Mouse (Mus musculus) cerebellum, adult 2 months (tissue): ENCODE results near the gene Mrap. TPM values are rescaled to one million over a fixed set of nuclear protein-coding genes. Genes with fewer than 3 reads are reported as not detected.

Experiments used
- DNase-seq, 2 experiments: peaks; one replicate each; pipeline ENCODE4 v3.0.0; 2021
- H3K27ac ChIP-seq: fragments of 200-500 bp; 2 replicates; pipeline ENCODE4 v1.5.1; 2012; ENCODE audit warnings: low read length, control low read depth, inconsistent platforms; ENCODE audit not compliant: insufficient read depth
- H3K27me3 ChIP-seq: fragments of 200-500 bp; 2 replicates; pipeline ENCODE4 v1.6.1; 2012; ENCODE audit warnings: inconsistent platforms, mild to moderate bottlenecking, low read length, moderate library complexity; ENCODE audit not compliant: control insufficient read depth, insufficient read depth
- H3K4me1 ChIP-seq: fragments of 200-500 bp; 2 replicates; pipeline ENCODE4 v1.6.1; 2011; ENCODE audit warnings: low read length; ENCODE audit not compliant: control insufficient read depth, insufficient read depth
- H3K4me3 ChIP-seq: fragments of 200-500 bp; replicated peaks from 2 replicates; pipeline ENCODE3; 2011; ENCODE audit warnings: mild to moderate bottlenecking, low read depth, low read length, control low read depth; ENCODE audit not compliant: insufficient read depth
- CTCF ChIP-seq: fragments of 200-500 bp; IDR thresholded peaks from 2 replicates; pipeline ENCODE4 v1.5.1; 2011; ENCODE audit warnings: low read depth, mild to moderate bottlenecking, control low read depth, low read length, moderate library complexity, borderline replicate concordance; ENCODE audit not compliant: insufficient read depth
- POLR2A ChIP-seq: fragments of 200-500 bp; IDR thresholded peaks from 2 replicates; pipeline ENCODE4 v1.6.1; 2011; ENCODE audit warnings: low read length, control low read depth, borderline replicate concordance; ENCODE audit not compliant: insufficient read depth
- WGBS: fragments of 180-500 bp; shearing (Covaris S2); methylation state at CpG from one replicate; pipeline ENCODE4 v1.1.7; 2018; 5-methylcytosine and 5-hydroxymethylcytosine counted together
- polyA plus RNA-seq: library from polyadenylated mRNA; depleted of rRNA; stranded (reverse); fragments of >200 nt; gene quantifications from 2 replicates; pipeline ENCODE4 v1.2.3, GENCODE M21; 2012

The Mrap gene
- polyA plus RNA-seq, 1 experiment: 0.13 TPM

DNA sequence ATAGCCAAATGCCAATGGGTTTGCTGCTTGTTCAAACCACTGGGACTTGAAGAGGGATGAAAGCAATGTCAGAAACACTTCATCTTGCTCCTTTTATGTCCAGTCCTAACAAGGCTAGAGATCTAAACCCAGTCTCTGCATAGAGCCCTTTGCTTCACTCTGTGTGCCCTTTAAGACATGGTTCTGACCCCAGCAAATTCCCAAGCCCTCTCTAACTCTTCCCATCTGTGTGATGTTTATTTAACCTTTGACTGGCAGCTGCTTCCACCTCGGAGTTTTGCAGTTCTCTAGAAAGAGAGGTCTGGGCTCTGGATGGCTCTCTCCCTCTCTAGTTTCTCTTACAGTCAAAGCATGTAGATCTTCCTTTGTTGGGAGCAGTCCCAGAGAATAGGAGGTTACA lies 34.4 kb upstream of the Mrap start:
- Histone ChIP-seq H3K27me3 (no peaks in the 10 kb centered on the region), H3K4me1 (no peaks in the 10 kb centered on the region), H3K27ac (no peak overlapping the region), H3K4me3 (no peak overlapping the region)
- no peak for DNase-seq
- TF ChIP-seq CTCF: no peak
- TF ChIP-seq POLR2A: no peak
- WGBS: 38% methylated on average over 1 of the region's 1 CpGs

DNA sequence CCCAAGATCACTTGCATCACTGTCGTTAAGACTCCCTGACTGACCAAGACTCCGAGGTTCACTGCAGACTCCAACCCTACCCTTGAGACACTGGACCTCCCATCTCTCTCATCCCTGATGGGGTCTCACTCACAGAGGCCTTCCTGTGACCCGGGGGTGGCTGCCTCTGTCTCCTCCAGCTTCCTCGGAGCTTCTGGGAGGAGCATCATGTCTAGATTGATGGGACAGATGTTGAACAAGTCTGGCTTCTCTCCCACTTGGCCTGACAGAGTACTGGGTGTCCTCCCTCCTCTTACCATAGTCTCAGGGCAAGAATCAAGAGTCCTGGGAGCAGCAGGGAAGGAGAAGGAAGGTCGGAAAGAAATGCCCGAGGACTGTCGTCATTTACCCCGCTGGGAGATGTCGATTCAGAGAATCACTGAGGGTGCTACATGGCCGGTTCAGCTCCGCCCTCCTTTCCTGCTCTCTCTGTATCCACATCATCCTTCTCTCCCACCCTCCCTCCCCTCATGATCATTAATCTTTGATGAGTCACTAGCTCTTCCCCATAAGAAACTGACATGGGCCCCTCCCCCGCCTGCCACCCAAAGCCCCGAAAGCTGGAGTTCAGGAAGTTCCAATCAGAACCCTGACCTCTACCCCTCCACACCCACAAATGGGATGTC lies 33.7 kb upstream of the Mrap start:
- Histone ChIP-seq H3K27me3 (no peaks in the 10 kb centered on the region), H3K4me1 (no peaks in the 10 kb centered on the region), H3K4me3 (no peak overlapping the region), H3K27ac (no peak overlapping the region)
- TF ChIP-seq CTCF (no peak), POLR2A (no peak)
- 71% methylated on average over 13 of the region's 13 CpGs for WGBS
- no peak for DNase-seq

DNA sequence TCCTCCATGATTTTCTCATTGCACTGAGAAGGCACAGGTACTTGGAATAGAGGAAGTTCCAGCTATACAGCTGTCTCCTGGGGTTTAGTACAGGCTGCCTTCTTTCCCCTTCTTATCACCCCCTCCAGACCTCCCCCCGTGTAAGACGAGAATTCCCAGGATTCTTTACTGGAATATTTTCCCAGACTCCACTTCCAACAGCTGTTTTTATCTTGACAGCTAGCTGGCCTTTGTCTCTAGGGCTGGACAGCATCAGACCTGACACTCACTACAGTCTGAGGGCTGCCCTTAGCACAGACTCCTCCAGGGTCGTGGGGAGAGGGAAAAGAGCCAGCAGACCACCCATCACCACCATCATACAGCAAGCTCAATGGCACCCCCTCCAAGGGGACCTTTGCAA lies 31.7 kb upstream of the Mrap start:
- H3K27me3 ChIP-seq: no peaks in the 10 kb centered on the region
- H3K27ac ChIP-seq: no peak overlapping the region
- WGBS: 26% methylated on average over 3 of the region's 3 CpGs
- no peak overlapping the region for H3K4me3 ChIP-seq
- no peak for TF ChIP-seq CTCF
- no peak for DNase-seq
- H3K4me1 ChIP-seq: peaks cover 4% of the 10 kb centered on the region; the same call in 1 of the 2 replicates

DNA sequence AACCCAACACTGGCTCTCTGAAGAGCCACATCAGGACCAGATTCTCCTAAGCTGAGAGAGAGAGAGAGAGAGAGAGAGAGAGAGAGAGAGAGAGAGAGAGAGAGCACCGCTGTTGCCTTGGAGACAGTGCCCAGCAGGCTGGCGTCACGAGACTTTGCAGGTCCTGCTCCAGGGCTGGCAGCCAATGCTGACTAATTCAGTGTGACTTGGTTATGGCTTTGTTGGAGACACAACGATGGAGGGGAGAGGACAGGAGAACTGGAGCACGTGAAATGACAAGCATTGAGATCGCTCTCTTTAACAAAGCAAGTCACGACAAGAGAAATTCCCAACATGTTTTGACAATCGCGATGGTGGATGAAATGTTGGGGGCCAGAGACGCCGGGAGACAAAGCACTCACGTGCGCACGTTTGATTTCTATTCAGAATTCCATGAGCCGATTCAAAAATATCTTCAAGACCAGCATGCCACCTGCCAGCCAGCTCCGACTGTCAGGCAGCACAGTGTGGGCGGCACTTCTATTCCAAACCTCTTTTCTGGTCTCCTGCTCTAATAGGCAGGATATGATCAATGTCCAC lies 28.2 kb upstream of the Mrap start:
- WGBS: 2% methylated on average over 17 of the region's 17 CpGs
- TF ChIP-seq POLR2A (no peak), CTCF (no peak)
- peak; percentile 84 to 90 for DNase-seq
- Histone ChIP-seq H3K27ac (no peak overlapping the region), H3K27me3 (no peaks in the 10 kb centered on the region), H3K4me1 (peaks cover 4% of the 10 kb centered on the region; the same call in 1 of the 2 replicates), H3K4me3 (peak overlapping the region; percentile 23)

DNA sequence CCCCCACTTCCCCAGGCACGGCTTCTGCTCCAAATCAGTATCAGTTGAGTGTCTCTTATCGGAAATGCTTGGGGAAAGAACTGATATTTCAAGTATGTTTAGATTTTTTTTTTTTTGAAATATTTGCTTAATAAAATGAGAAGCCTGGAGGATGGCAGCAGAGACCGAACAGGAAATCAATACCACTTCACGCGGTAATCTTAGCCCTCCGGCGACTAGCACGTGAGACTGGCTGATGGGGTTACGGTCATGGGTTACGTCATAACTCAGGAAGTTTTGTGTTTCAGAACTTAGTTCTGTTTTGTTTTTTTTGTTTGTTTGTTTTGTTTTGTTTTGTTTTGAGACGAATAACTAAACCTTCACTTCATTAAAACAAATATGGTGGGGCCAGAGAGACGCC lies 27.7 kb upstream of the Mrap start:
- peaks cover 4% of the 10 kb centered on the region; the same call in 1 of the 2 replicates for H3K4me1 ChIP-seq
- TF ChIP-seq CTCF (no peak), POLR2A (no peak)
- no peaks in the 10 kb centered on the region for H3K27me3 ChIP-seq
- H3K27ac ChIP-seq: no peak overlapping the region
- DNase-seq: no peak
- WGBS: 27% methylated on average over 12 of the region's 12 CpGs
- peak overlapping the region; percentile 23 for H3K4me3 ChIP-seq

DNA sequence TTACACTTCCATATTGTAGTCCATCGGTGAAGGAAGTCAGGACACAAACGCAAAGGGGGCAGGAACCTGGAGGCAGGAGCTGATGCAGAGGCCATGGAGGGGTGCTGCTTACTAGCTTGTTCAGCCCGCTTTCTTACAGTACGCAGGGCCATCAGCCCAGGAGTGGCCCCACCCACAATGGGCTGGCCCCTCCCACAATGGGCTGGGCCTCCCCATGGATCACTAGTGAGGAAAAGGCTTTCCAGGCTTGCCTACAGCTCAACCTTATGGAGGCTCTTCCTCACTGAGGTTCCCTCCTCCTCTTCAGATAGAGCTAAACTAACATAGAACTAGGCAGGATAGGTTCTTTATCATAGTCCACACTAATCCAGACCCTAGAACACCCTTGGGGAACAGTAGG lies 14.0 kb upstream of the Mrap start:
- TF ChIP-seq POLR2A (no peak), CTCF (no peak)
- Histone ChIP-seq H3K27ac (no peak overlapping the region), H3K4me3 (no peak overlapping the region), H3K4me1 (no peaks in the 10 kb centered on the region), H3K27me3 (no peaks in the 10 kb centered on the region)
- no peak for DNase-seq
- 97% methylated on average over 4 of the region's 4 CpGs for WGBS

DNA sequence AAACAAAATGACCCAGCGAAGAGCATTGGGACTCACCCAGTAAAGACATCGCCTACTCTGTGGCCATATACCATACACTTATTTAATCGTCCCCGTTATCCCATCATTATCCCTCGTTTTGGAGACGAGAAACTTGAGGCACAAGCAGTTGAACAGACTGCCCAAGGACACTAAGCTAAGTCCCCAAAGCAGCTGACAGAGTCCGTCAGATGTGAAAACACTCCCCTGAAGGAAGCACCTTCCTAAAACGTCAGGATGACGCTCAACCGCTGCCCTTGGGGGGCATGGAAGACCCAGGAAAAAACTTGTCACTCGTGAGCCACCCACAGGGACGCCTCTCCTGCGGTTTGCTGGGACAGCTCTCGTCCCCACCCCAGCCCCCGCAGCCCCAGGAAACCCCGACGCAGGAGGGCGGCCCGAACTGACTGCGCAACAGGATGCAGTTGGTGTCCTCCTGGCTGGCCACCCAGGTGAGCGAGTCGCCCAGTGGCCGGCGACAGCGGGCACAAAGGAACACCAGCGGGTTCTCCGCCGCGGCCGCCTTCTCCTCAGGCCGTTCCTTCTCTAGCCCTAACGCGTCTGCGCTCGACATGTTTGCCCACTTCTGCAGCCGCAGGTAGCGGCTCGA lies 11.3 kb upstream of the Mrap start:
- TF ChIP-seq POLR2A: no peak
- TF ChIP-seq CTCF: no peak
- Histone ChIP-seq H3K27me3 (no peaks in the 10 kb centered on the region), H3K27ac (no peak overlapping the region), H3K4me3 (peak overlapping the region; percentile 94), H3K4me1 (no peaks in the 10 kb centered on the region)
- DNase-seq: no peak
- WGBS: 5% methylated on average over 38 of the region's 38 CpGs
